ENCODE assay signal across 8 mouse cellular contexts in genomic region chr1:133236693-133237440, GRCm38 (mm10).
DNase-seq lines count a peak whose midpoint lies in the region; ATAC-seq and TF ChIP-seq lines count a peak whose summit lies in the region.

No protein-coding gene starts in this region.

- no peaks in the 10 kb centered on the region for H3K36me3 ChIP-seq in spleen, adult 2 months (ENCODE audit: control insufficient read depth, insufficient read depth, low read length)
- H3K36me3 ChIP-seq in heart, embryonic 11.5 days (ENCODE audit: control insufficient read depth, insufficient read depth, low read length): no peaks in the 10 kb centered on the region
- H3K36me3 ChIP-seq in kidney, embryonic 16.5 days (ENCODE audit: insufficient read depth, low read length): no peaks in the 10 kb centered on the region

- DNase-seq in spleen, adult 2 months (ENCODE audit: low read depth in 1 of 2, low spot score in 2 of 2): no peak
- no peak for DNase-seq in spleen, postnatal 14 days (ENCODE audit: low spot score in 2 of 2)
- peak; percentile 54 for DNase-seq in lung, postnatal 14 days
- peak; percentile 38 for DNase-seq in thymus, postnatal 14 days
- no peak for DNase-seq in retina, postnatal 1 day
- DNase-seq in cerebellum, postnatal 10 days: no peak

- H3K4me1 ChIP-seq in spleen, adult 2 months (ENCODE audit: control insufficient read depth, insufficient read depth, insufficient read length): peaks cover 17% of the 10 kb centered on the region; the same call in 1 of the 2 replicates
- peaks cover 46% of the 10 kb centered on the region for H3K4me1 ChIP-seq in heart, embryonic 11.5 days (ENCODE audit: control insufficient read depth, insufficient read depth, low read length)
- H3K4me1 ChIP-seq in kidney, embryonic 16.5 days (ENCODE audit: insufficient read depth, low read length): peaks cover 48% of the 10 kb centered on the region

- H3K4me2 ChIP-seq in heart, embryonic 11.5 days: peak overlapping the region; percentile 53
- 0 out of 2 replicates have a peak overlapping the region, but pooled peaks have one; percentile 0 for H3K4me2 ChIP-seq in kidney, embryonic 16.5 days (replicated peaks; ENCODE audit: low read depth, low read length)

- no peak for TF ChIP-seq POLR2A in spleen, adult 2 months (IDR thresholded peaks at IDR 0.05; ENCODE audit: low read depth, low read length)

- H3K4me3 ChIP-seq in spleen, adult 2 months (ENCODE audit: extremely low read depth, insufficient read depth, insufficient read length): no peak overlapping the region
- H3K4me3 ChIP-seq in heart, embryonic 11.5 days (ENCODE audit: low read depth, low read length): peak overlapping the region; percentile 12; the same call in 1 of the 2 replicates
- H3K4me3 ChIP-seq in kidney, embryonic 16.5 days (ENCODE audit: low read length): no peak overlapping the region

- H3K9ac ChIP-seq in heart, embryonic 11.5 days (ENCODE audit: low read depth, low read length): peak overlapping the region; percentile 56; the same call in 1 of the 2 replicates
- H3K9ac ChIP-seq in kidney, embryonic 16.5 days (replicated peaks; ENCODE audit: low read length): no peak overlapping the region

- no peaks in the 10 kb centered on the region for H3K27me3 ChIP-seq in spleen, adult 2 months (ENCODE audit: control insufficient read depth, insufficient read depth, low read length)
- no peaks in the 10 kb centered on the region for H3K27me3 ChIP-seq in heart, embryonic 11.5 days (ENCODE audit: control insufficient read depth, insufficient read depth, low read length)
- no peaks in the 10 kb centered on the region for H3K27me3 ChIP-seq in kidney, embryonic 16.5 days (ENCODE audit: insufficient read depth, low read length)

- H3K27ac ChIP-seq in spleen, adult 2 months (ENCODE audit: insufficient read depth, low read length): 0 out of 2 replicates have a peak overlapping the region, but pooled peaks have one; percentile 20
- H3K27ac ChIP-seq in heart, embryonic 11.5 days (ENCODE audit: low read depth, low read length): peak overlapping the region; percentile 96
- H3K27ac ChIP-seq in kidney, embryonic 16.5 days (ENCODE audit: low read length): peak overlapping the region; percentile 55

- peak; percentile 77 for ATAC-seq in heart, embryonic 11.5 days (replicated peaks; ENCODE audit: insufficient number of reproducible peaks, low FRiP score, low TSS enrichment)
- ATAC-seq in kidney, embryonic 16.5 days (ENCODE audit: low FRiP score, low TSS enrichment): peak; percentile 81

- 44% methylated on average over 8 of the region's 8 CpGs for WGBS in spleen, adult 2 months
- 9% methylated on average over 8 of the region's 8 CpGs for WGBS in heart, embryonic 11.5 days (ENCODE audit: insufficient replicate concordance)
- 12% methylated on average over 8 of the region's 8 CpGs for WGBS in kidney, embryonic 16.5 days

- TF ChIP-seq CTCF in spleen, adult 2 months (IDR thresholded peaks at IDR 0.05; ENCODE audit: extremely low read depth, insufficient read depth, insufficient read length, insufficient replicate concordance): no peak

- no peaks in the 10 kb centered on the region for H3K9me3 ChIP-seq in heart, embryonic 11.5 days (replicated peaks; ENCODE audit: control insufficient read depth, low read length)
- no peaks in the 10 kb centered on the region for H3K9me3 ChIP-seq in kidney, embryonic 16.5 days (ENCODE audit: low read length)

Comparison
In these comparisons a context has a peak if more than half of its experiments do, and no peak if none do; other contexts are left out.
1. DNase-seq: peak in lung, postnatal 14 days (single experiment) and thymus, postnatal 14 days (single experiment); none in spleen, adult 2 months (0 of 2), spleen, postnatal 14 days (0 of 2), retina, postnatal 1 day (single experiment) and cerebellum, postnatal 10 days (0 of 2).
2. H3K27ac ChIP-seq: peak in every context shown above with its lines; median percentile 96 in heart, embryonic 11.5 days; 55 in kidney, embryonic 16.5 days; 20 in spleen, adult 2 months.